Mouse (Mus musculus): Measurements from ENCODE around the gene Btbd35f3. TPM values are rescaled to one million over a fixed set of nuclear protein-coding genes. Genes with fewer than 3 reads are reported as not detected.
"Not testable (repeated sequence)": the region's sequence is repeated elsewhere in the genome, so short reads cannot be mapped to it uniquely, and the experiment has no call there.

The Btbd35f3 gene
- not detected in 2 replicates for polyA plus RNA-seq (2015; fragmentation: Nextera tagmentation; extraction: Ambion mirVana)

GRCm38 (mm10) chrX:4037374-4037773 lies at the start of gene Btbd35f3:
Gene Btbd35f3 (plus strand): TSS chrX:4037674.
- H3K36me3 ChIP-seq (ENCODE audit: control insufficient read depth, insufficient read depth); ATAC-seq; H3K27me3 ChIP-seq (replicated peaks; ENCODE audit: control insufficient read depth, insufficient read depth, low read length); H3K9ac ChIP-seq (replicated peaks; ENCODE audit: low read depth, low read length); H3K4me2 ChIP-seq (ENCODE audit: low read length); H3K27ac ChIP-seq (ENCODE audit: low read length); H3K4me3 ChIP-seq (replicated peaks; ENCODE audit: low read length); H3K4me1 ChIP-seq (replicated peaks; ENCODE audit: control insufficient read depth, insufficient read depth, low read length); H3K9me3 ChIP-seq (ENCODE audit: control insufficient read depth, low read length): not testable (repeated sequence)
- WGBS, result no CpG with 5 or more reads among the region's 3 CpGs

Other genes with a start within 250 kb of the Btbd35f3 start
- not detected in 2 replicates for gene Btbd35f16, start 80.7 kb upstream of the Btbd35f3 start, polyA plus RNA-seq (2015; fragmentation: Nextera tagmentation; extraction: Ambion mirVana)
- not detected in 2 replicates for gene Btbd35f28, start 158.9 kb downstream of the Btbd35f3 start, polyA plus RNA-seq (2015; fragmentation: Nextera tagmentation; extraction: Ambion mirVana)